Comparison of ENCODE assay signal across 16 mouse cellular contexts in the genomic region with DNA sequence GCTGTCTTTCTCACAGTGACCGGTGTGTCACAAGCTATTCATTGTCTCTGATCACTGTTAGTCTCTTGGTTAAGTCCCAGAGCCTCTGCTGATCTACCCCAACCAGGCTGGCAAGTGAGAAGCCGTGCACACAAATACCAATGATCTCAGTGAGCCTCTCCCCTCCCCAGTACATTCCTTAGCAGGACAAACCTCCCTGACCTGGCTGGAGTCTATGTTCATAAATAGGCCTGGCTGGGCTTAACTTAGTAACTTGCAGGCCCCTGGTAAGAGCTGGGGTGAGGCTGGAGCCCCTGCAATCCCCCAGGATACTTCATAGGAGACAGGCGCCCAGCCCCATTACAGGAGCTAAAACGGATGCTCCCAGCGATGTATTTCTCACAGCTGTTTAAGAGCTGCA.
DNase-seq lines count a peak whose midpoint lies in the region; ATAC-seq and TF ChIP-seq lines count a peak whose summit lies in the region.
"Had no signal": no experiment of that assay in that cellular context is flagged by ENCODE, and none has a peak within 500 bp of the region (broad histone marks: within the 10 kb centered on the region; RNA-seq: fewer than 3 reads in every experiment).

No protein-coding gene starts in this region.

- intact Hi-C loops in gastrocnemius, adult 2 months (cut with DNase I) = no loop called here
- intact Hi-C loops in heart, postnatal 14 days (cut with DNase I) = no loop called here

- CTCF ChIA-PET in Patski (lab: Charles Lee) = interaction anchor here (1.6 to 3.2 kb wide), 3 partner anchors 9 to 17 kb away, joined by 6 to 10 read pairs (median 9); no protein-coding TSS in a partner anchor

- H3K36me3 ChIP-seq in hindbrain, embryonic 11.5 days (ENCODE audit: control insufficient read depth, insufficient read depth, low read length) = no peaks in the 10 kb centered on the region
- H3K36me3 ChIP-seq: forebrain, embryonic 10.5 days; hindbrain, embryonic 13.5 days; liver, embryonic 13.5 days; midbrain, embryonic 12.5 days had no signal

- 85% methylated on average over 5 of the region's 5 CpGs for WGBS in hindbrain, embryonic 11.5 days

- no peak for TF ChIP-seq CTCF in gastrocnemius, adult 2 months (IDR thresholded peaks at IDR 0.05)
- TF ChIP-seq CTCF in Patski (IDR thresholded peaks at IDR 0.05) = no peak

- in situ Hi-C loops in Patski (cut with MboI; ENCODE audit: low pct_unique_long_range_greater_than_20kb) = no loop called here

- ATAC-seq in Patski = peak; percentile 55
- ATAC-seq in hindbrain, embryonic 11.5 days (ENCODE audit: low FRiP score) = no peak
- ATAC-seq: intestine, embryonic 16.5 days had no signal

- no peaks in the 10 kb centered on the region for H3K9me3 ChIP-seq in hindbrain, embryonic 11.5 days (ENCODE audit: control insufficient read depth, low read length)
- H3K9me3 ChIP-seq: forebrain, embryonic 10.5 days; hindbrain, embryonic 13.5 days; liver, embryonic 13.5 days; midbrain, embryonic 12.5 days had no signal

- H3K9ac ChIP-seq in hindbrain, embryonic 11.5 days (ENCODE audit: low read depth, low read length) = no peak overlapping the region
- H3K9ac ChIP-seq: hindbrain, embryonic 13.5 days; liver, embryonic 13.5 days; midbrain, embryonic 12.5 days had no signal

- H3K4me1 ChIP-seq in hindbrain, embryonic 11.5 days (replicated peaks; ENCODE audit: control insufficient read depth, insufficient read depth, low read length) = no peaks in the 10 kb centered on the region
- H3K4me1 ChIP-seq: forebrain, embryonic 10.5 days; hindbrain, embryonic 13.5 days; liver, embryonic 13.5 days; midbrain, embryonic 12.5 days had no signal

- DNase-seq in gastrocnemius, adult 2 months = peak; percentile 79
- DNase-seq in gastrocnemius, postnatal 4 days (ENCODE audit: low spot score in 2 of 2) = no peak
- DNase-seq in Patski (ENCODE audit: low read depth, low spot score) = no peak
- peak; percentile 74 to 75 for DNase-seq in heart, adult 9 months (ENCODE audit: low spot score in 2 of 2)
- DNase-seq in heart, postnatal 14 days = peak; percentile 22 to 45
- no peak for DNase-seq in hindbrain, embryonic 11.5 days (ENCODE audit: low spot score)
- DNase-seq in thymus, postnatal 10 days (ENCODE audit: low spot score in 2 of 2) = no peak
- DNase-seq in urinary bladder, postnatal 36 days (ENCODE audit: low spot score in 2 of 2) = no peak
- DNase-seq: adrenal gland, adult 2 months; cerebellum, adult 8-10 months; liver, embryonic 13.5 days; right cerebral cortex, postnatal 14 days had no signal

- H3K27me3 ChIP-seq in Patski = no peaks in the 10 kb centered on the region
- no peaks in the 10 kb centered on the region for H3K27me3 ChIP-seq in hindbrain, embryonic 11.5 days (ENCODE audit: control insufficient read depth, insufficient read depth, low read length)
- H3K27me3 ChIP-seq: hindbrain, embryonic 13.5 days; liver, embryonic 13.5 days; midbrain, embryonic 12.5 days had no signal

- peak overlapping the region; percentile 67 for H3K4me3 ChIP-seq in gastrocnemius, adult 2 months
- no peak overlapping the region for H3K4me3 ChIP-seq in hindbrain, embryonic 11.5 days (ENCODE audit: low read depth, low read length)
- H3K4me3 ChIP-seq: forebrain, embryonic 10.5 days; hindbrain, embryonic 13.5 days; liver, embryonic 13.5 days; midbrain, embryonic 12.5 days had no signal

- no peak overlapping the region for H3K4me2 ChIP-seq in hindbrain, embryonic 11.5 days (replicated peaks; ENCODE audit: low read depth, low read length)
- H3K4me2 ChIP-seq: hindbrain, embryonic 13.5 days; liver, embryonic 13.5 days; midbrain, embryonic 12.5 days had no signal

- POLR2A ChIA-PET in Patski (lab: Charles Lee) = no interaction called here

- H3K27ac ChIP-seq in gastrocnemius, adult 2 months = peak overlapping the region; percentile 94
- no peak overlapping the region for H3K27ac ChIP-seq in hindbrain, embryonic 11.5 days (ENCODE audit: low read depth, low read length)
- H3K27ac ChIP-seq: forebrain, embryonic 10.5 days; hindbrain, embryonic 13.5 days; liver, embryonic 13.5 days; midbrain, embryonic 12.5 days had no signal

Comparison
In these comparisons a context has a peak if more than half of its experiments do, and no peak if none do; other contexts are left out.
1. DNase-seq: peak in gastrocnemius, adult 2 months (single experiment), heart, adult 9 months (2 of 2) and heart, postnatal 14 days (2 of 2); none in gastrocnemius, postnatal 4 days (0 of 2), Patski (single experiment), hindbrain, embryonic 11.5 days (single experiment), thymus, postnatal 10 days (0 of 2) and urinary bladder, postnatal 36 days (0 of 2).